Mouse (Mus musculus): ENCODE measurements around the gene Lcmt1. TPM values are rescaled to one million over a fixed set of nuclear protein-coding genes. Genes with fewer than 3 reads are reported as not detected.
A peak's percentile ranks its signal among the peaks of the same experiment; 100 is the strongest.

The Lcmt1 gene
- polyA plus RNA-seq, 1 experiment: 3.5 TPM

- no peak for TF ChIP-seq GATA1 (IDR thresholded peaks at IDR 0.05; ENCODE audit: low read length)
These were observed 19.3 kb upstream of the Lcmt1 start for GRCm38 (mm10) chr7:123350243-123350642.

- TF ChIP-seq GATA1 (IDR thresholded peaks at IDR 0.05; ENCODE audit: low read length): no peak
These were observed 16.5 kb upstream of the Lcmt1 start for GRCm38 (mm10) chr7:123353081-123353480.

GRCm38 (mm10) chr7:123353879-123354278 is 15.7 kb upstream of the Lcmt1 start:
- TF ChIP-seq GATA1 (IDR thresholded peaks at IDR 0.05; ENCODE audit: low read length): no peak

GRCm38 (mm10) chr7:123354392-123354791 is 15.2 kb upstream of the Lcmt1 start:
- TF ChIP-seq GATA1 (IDR thresholded peaks at IDR 0.05; ENCODE audit: low read length): no peak

GRCm38 (mm10) chr7:123354851-123355250 is 14.7 kb upstream of the Lcmt1 start:
- TF ChIP-seq GATA1 (IDR thresholded peaks at IDR 0.05; ENCODE audit: low read length): no peak

- no peak for TF ChIP-seq GATA1 (IDR thresholded peaks at IDR 0.05; ENCODE audit: low read length)
These were observed 13.4 kb upstream of the Lcmt1 start for GRCm38 (mm10) chr7:123356158-123356557.

GRCm38 (mm10) chr7:123359101-123359500 is 10.5 kb upstream of the Lcmt1 start:
- no peak for TF ChIP-seq GATA1 (IDR thresholded peaks at IDR 0.05; ENCODE audit: low read length)

- TF ChIP-seq GATA1 (IDR thresholded peaks at IDR 0.05; ENCODE audit: low read length): no peak
These were observed 9.4 kb upstream of the Lcmt1 start for GRCm38 (mm10) chr7:123360185-123360584.

GRCm38 (mm10) chr7:123361229-123361980 is 8.2 kb upstream of the Lcmt1 start:
- no peak for TF ChIP-seq GATA1 (IDR thresholded peaks at IDR 0.05; ENCODE audit: low read length)

GRCm38 (mm10) chr7:123362806-123363205 is 6.8 kb upstream of the Lcmt1 start:
- TF ChIP-seq GATA1 (IDR thresholded peaks at IDR 0.05; ENCODE audit: low read length): no peak

GRCm38 (mm10) chr7:123363971-123364370 is 5.6 kb upstream of the Lcmt1 start:
- TF ChIP-seq GATA1 (IDR thresholded peaks at IDR 0.05; ENCODE audit: low read length): no peak

- peak; percentile 79 for TF ChIP-seq GATA1 (IDR thresholded peaks at IDR 0.05; ENCODE audit: low read length)
These were observed 3.5 kb upstream of the Lcmt1 start for GRCm38 (mm10) chr7:123365876-123366741.

- no peak for TF ChIP-seq GATA1 (IDR thresholded peaks at IDR 0.05; ENCODE audit: low read length)
These were observed 2.8 kb upstream of the Lcmt1 start for GRCm38 (mm10) chr7:123366806-123367205.

GRCm38 (mm10) chr7:123367218-123368150 is 2.1 kb upstream of the Lcmt1 start:
- TF ChIP-seq GATA1 (IDR thresholded peaks at IDR 0.05; ENCODE audit: low read length): no peak

GRCm38 (mm10) chr7:123368187-123368586 is 1.4 kb upstream of the Lcmt1 start:
- TF ChIP-seq GATA1 (IDR thresholded peaks at IDR 0.05; ENCODE audit: low read length): no peak

Measured in G1E-ER4 (cell line).